Mouse (Mus musculus): ENCODE data around the gene Rab3d. TPM values are rescaled to one million over a fixed set of nuclear protein-coding genes. Genes with fewer than 3 reads are reported as not detected.

The Rab3d gene
- polyA plus RNA-seq, 1 experiment: 40.3 TPM

DNA sequence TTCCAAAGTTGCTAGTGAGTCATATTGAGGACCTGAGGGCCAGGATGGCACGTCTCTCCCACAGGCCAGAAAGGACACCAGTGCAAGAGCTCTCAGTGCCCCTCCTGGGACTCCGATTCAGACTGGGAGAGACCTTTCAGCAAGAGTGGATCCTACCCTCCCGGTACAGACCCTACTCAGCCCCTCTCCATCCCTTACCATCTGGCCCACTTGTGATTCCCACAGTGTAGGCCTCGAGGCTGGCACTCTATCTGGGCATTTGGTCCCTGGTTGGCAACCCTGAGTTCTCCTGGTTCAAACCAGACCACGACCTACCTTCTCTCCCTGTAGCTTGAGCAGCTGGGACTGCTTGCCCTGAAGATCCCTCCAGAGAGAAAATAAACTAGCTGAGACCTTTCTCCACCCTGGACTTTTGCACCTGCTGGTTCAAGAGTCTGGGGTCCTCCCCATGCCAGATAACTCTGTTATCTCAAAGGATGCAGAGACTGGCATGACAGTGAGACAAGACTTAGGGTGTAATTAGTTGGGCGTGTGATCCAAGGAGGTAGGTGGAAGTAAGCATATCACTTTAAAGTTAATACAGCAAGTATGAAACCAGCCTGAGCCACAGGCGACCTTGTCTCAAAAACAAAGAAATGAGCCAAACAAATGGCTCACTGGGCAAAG, 17.6 kb upstream of the Rab3d start:
- Histone ChIP-seq H3K36me3 (ENCODE audit: control insufficient read depth, insufficient read depth, low read length) (no peaks in the 10 kb centered on the region), H3K27me3 (ENCODE audit: control insufficient read depth, insufficient read depth, low read length) (no peaks in the 10 kb centered on the region), H3K4me3 (ENCODE audit: control insufficient read depth, insufficient read depth, low read length) (no peak overlapping the region), H3K27ac (ENCODE audit: control insufficient read depth, insufficient read depth, low read length) (no peak overlapping the region), H3K4me1 (replicated peaks; ENCODE audit: control insufficient read depth, insufficient read depth, low read length) (peaks cover 10% of the 10 kb centered on the region)
- TF ChIP-seq POLR2A (IDR thresholded peaks at IDR 0.05; ENCODE audit: control insufficient read depth, extremely low read depth, insufficient read depth, low read length, poor library complexity) (no peak), CTCF (IDR thresholded peaks at IDR 0.05; ENCODE audit: borderline replicate concordance, control insufficient read depth, extremely low read depth, insufficient read depth, low read length, poor library complexity) (no peak)
- no peak for DNase-seq
- 89% methylated on average over 7 of the region's 7 CpGs for WGBS

- Histone ChIP-seq H3K36me3 (ENCODE audit: control insufficient read depth, insufficient read depth, low read length) (no peaks in the 10 kb centered on the region), H3K4me1 (replicated peaks; ENCODE audit: control insufficient read depth, insufficient read depth, low read length) (peaks cover 10% of the 10 kb centered on the region), H3K27me3 (ENCODE audit: control insufficient read depth, insufficient read depth, low read length) (no peaks in the 10 kb centered on the region), H3K4me3 (ENCODE audit: control insufficient read depth, insufficient read depth, low read length) (no peak overlapping the region), H3K27ac (ENCODE audit: control insufficient read depth, insufficient read depth, low read length) (no peak overlapping the region)
- TF ChIP-seq POLR2A (IDR thresholded peaks at IDR 0.05; ENCODE audit: control insufficient read depth, extremely low read depth, insufficient read depth, low read length, poor library complexity): no peak
- no peak for TF ChIP-seq CTCF (IDR thresholded peaks at IDR 0.05; ENCODE audit: borderline replicate concordance, control insufficient read depth, extremely low read depth, insufficient read depth, low read length, poor library complexity)
- no peak for DNase-seq
- WGBS: 95% methylated on average over 12 of the region's 12 CpGs
Measured at GRCm38 (mm10) chr9:21934021-21934420, 16.0 kb upstream of the Rab3d start.

- DNase-seq: no peak
- H3K36me3 ChIP-seq (ENCODE audit: control insufficient read depth, insufficient read depth, low read length): no peaks in the 10 kb centered on the region
- TF ChIP-seq POLR2A (IDR thresholded peaks at IDR 0.05; ENCODE audit: control insufficient read depth, extremely low read depth, insufficient read depth, low read length, poor library complexity) (no peak), CTCF (IDR thresholded peaks at IDR 0.05; ENCODE audit: borderline replicate concordance, control insufficient read depth, extremely low read depth, insufficient read depth, low read length, poor library complexity) (no peak)
- no peaks in the 10 kb centered on the region for H3K27me3 ChIP-seq (ENCODE audit: control insufficient read depth, insufficient read depth, low read length)
- 74% methylated on average over 12 of the region's 12 CpGs for WGBS
- no peak overlapping the region for H3K27ac ChIP-seq (ENCODE audit: control insufficient read depth, insufficient read depth, low read length)
- H3K4me1 ChIP-seq (replicated peaks; ENCODE audit: control insufficient read depth, insufficient read depth, low read length): peaks cover 10% of the 10 kb centered on the region
- no peak overlapping the region for H3K4me3 ChIP-seq (ENCODE audit: control insufficient read depth, insufficient read depth, low read length)
Measured at GRCm38 (mm10) chr9:21932445-21933137, 14.6 kb upstream of the Rab3d start.

DNA sequence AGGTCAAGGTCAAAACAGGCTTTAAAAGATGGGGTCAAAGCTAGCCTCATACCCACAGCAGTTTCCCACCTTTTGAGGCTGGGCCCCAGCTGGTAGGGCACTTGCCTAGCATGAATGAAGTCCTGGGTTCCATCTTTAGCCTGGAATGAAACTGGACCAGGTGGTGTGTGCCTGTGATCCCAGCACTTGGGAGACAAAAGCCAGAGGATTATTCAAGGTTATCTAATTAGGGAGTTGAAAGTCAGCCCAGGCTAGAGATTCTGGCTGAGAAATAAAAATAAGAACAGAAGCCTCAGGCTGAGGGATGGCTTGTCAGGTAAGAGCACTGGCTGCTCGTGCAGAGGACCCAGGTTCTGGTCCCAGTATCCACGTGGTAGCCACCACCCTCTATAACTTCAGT, 14.0 kb upstream of the Rab3d start:
- no peaks in the 10 kb centered on the region for H3K27me3 ChIP-seq (ENCODE audit: control insufficient read depth, insufficient read depth, low read length)
- WGBS: 81% methylated on average over 2 of the region's 2 CpGs
- DNase-seq: no peak
- H3K27ac ChIP-seq (ENCODE audit: control insufficient read depth, insufficient read depth, low read length): no peak overlapping the region
- H3K4me3 ChIP-seq (ENCODE audit: control insufficient read depth, insufficient read depth, low read length): no peak overlapping the region
- no peaks in the 10 kb centered on the region for H3K36me3 ChIP-seq (ENCODE audit: control insufficient read depth, insufficient read depth, low read length)
- TF ChIP-seq POLR2A (IDR thresholded peaks at IDR 0.05; ENCODE audit: control insufficient read depth, extremely low read depth, insufficient read depth, low read length, poor library complexity): no peak
- TF ChIP-seq CTCF (IDR thresholded peaks at IDR 0.05; ENCODE audit: borderline replicate concordance, control insufficient read depth, extremely low read depth, insufficient read depth, low read length, poor library complexity): no peak
- peaks cover 15% of the 10 kb centered on the region for H3K4me1 ChIP-seq (replicated peaks; ENCODE audit: control insufficient read depth, insufficient read depth, low read length)

GRCm38 (mm10) chr9:21929208-21929607, 11.2 kb upstream of the Rab3d start:
- no peak overlapping the region for H3K27ac ChIP-seq (ENCODE audit: control insufficient read depth, insufficient read depth, low read length)
- peaks cover 8% of the 10 kb centered on the region; the same call in 1 of the 2 replicates for H3K4me1 ChIP-seq (replicated peaks; ENCODE audit: control insufficient read depth, insufficient read depth, low read length)
- H3K4me3 ChIP-seq (ENCODE audit: control insufficient read depth, insufficient read depth, low read length): no peak overlapping the region
- no peak for DNase-seq
- 86% methylated on average over 3 of the region's 3 CpGs for WGBS
- H3K27me3 ChIP-seq (ENCODE audit: control insufficient read depth, insufficient read depth, low read length): no peaks in the 10 kb centered on the region
- no peaks in the 10 kb centered on the region for H3K36me3 ChIP-seq (ENCODE audit: control insufficient read depth, insufficient read depth, low read length)
- no peak for TF ChIP-seq POLR2A (IDR thresholded peaks at IDR 0.05; ENCODE audit: control insufficient read depth, extremely low read depth, insufficient read depth, low read length, poor library complexity)
- TF ChIP-seq CTCF (IDR thresholded peaks at IDR 0.05; ENCODE audit: borderline replicate concordance, control insufficient read depth, extremely low read depth, insufficient read depth, low read length, poor library complexity): no peak

DNA sequence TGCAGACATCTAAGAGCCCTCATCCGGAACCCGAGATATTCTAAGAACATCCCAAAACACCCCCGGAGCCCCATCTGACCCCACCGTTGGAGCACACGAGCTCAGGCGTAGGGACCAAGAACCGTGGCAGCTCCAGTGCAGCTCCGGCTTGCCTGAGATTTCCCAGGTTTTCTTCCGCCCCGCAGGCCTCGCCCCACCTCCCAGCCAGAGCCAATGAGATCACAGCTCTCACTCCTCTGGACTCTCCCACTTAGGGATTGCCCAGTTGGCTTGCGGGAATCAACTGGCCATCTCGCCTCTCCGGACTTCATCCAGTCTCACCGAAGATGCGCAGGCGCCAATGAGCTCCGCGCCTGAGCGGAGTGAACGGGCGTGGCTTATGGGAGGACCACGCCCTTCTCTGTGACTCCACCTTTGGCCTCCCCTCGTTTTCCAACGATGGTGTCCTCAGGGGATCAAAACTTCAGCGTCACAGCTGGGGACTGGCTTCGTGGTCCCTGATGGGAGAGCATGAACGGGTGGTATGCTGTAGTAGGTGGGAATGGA, 9.3 kb upstream of the Rab3d start, which contains the start of the genes Ccdc159 and Tmem205:
Gene Ccdc159 (plus strand): TSS at position 264 of the 546 bp plus-strand sequence.
Gene Tmem205 (minus strand): TSS at position 349 of the 546 bp plus-strand sequence.
- TF ChIP-seq POLR2A (IDR thresholded peaks at IDR 0.05; ENCODE audit: control insufficient read depth, extremely low read depth, insufficient read depth, low read length, poor library complexity) (no peak), CTCF (IDR thresholded peaks at IDR 0.05; ENCODE audit: borderline replicate concordance, control insufficient read depth, extremely low read depth, insufficient read depth, low read length, poor library complexity) (no peak)
- Histone ChIP-seq H3K4me3 (ENCODE audit: control insufficient read depth, insufficient read depth, low read length) (peak within 1 kb of the TSS; percentile 45), H3K4me1 (replicated peaks; ENCODE audit: control insufficient read depth, insufficient read depth, low read length) (peaks cover 8% of the 10 kb centered on the region; the same call in 1 of the 2 replicates), H3K27me3 (ENCODE audit: control insufficient read depth, insufficient read depth, low read length) (no peaks in the 10 kb centered on the region), H3K27ac (ENCODE audit: control insufficient read depth, insufficient read depth, low read length) (no peak within 1 kb of the TSS), H3K36me3 (ENCODE audit: control insufficient read depth, insufficient read depth, low read length) (no peaks in the 10 kb centered on the region)
- WGBS: under 1% methylated on average over 28 of the region's 28 CpGs
- DNase-seq: no peak
